Mouse (Mus musculus) liver, embryonic 11.5 days (tissue): ENCODE data around the gene Aknad1. TPM values are rescaled to one million over a fixed set of nuclear protein-coding genes. Genes with fewer than 3 reads are reported as not detected.

Experiments
- ATAC-seq: fragments of 200-750 bp; cut with Nextera tagmentation; replicated peaks from 2 replicates; pipeline ENCODE4 v1.8.0; 2017; ENCODE audit warnings: moderate number of reproducible peaks, mild to moderate bottlenecking, moderate TSS enrichment, moderate library complexity; ENCODE audit not compliant: low FRiP score
- DNase-seq: peaks from one replicate; pipeline ENCODE4 v3.0.0-alpha.2; 2017; ENCODE audit warnings: low spot score
- H3K27ac ChIP-seq: fragments of 300-500 bp; sonication (generic); 2 replicates; pipeline ENCODE4 v1.5.1; 2014; ENCODE audit warnings: mild to moderate bottlenecking, low read depth, low read length, control low read depth
- H3K27me3 ChIP-seq: fragments of 300-500 bp; sonication (generic); replicated peaks from 2 replicates; pipeline ENCODE4 v1.6.1; 2014; ENCODE audit warnings: low read length, mixed read lengths; ENCODE audit not compliant: control insufficient read depth, insufficient read depth
- H3K36me3 ChIP-seq: fragments of 300-500 bp; sonication (generic); 2 replicates; pipeline ENCODE4 v1.6.1; 2014; ENCODE audit warnings: mild to moderate bottlenecking, low read length, moderate library complexity, mixed read lengths; ENCODE audit not compliant: control insufficient read depth, insufficient read depth
- H3K4me1 ChIP-seq: fragments of 300-500 bp; sonication (generic); replicated peaks from 2 replicates; pipeline ENCODE4 v1.6.1; 2014; ENCODE audit warnings: low read length, mixed read lengths; ENCODE audit not compliant: control insufficient read depth, insufficient read depth
- H3K4me2 ChIP-seq: fragments of 300-500 bp; sonication (generic); 2 replicates; pipeline ENCODE4 v1.6.1; 2014; ENCODE audit warnings: mild to moderate bottlenecking, control low read depth, moderate library complexity
- H3K4me3 ChIP-seq: fragments of 300-500 bp; sonication (generic); 2 replicates; pipeline ENCODE4 v1.5.1; 2014; ENCODE audit warnings: low read depth, low read length, control low read depth
- H3K9ac ChIP-seq: fragments of 300-500 bp; sonication (generic); 2 replicates; pipeline ENCODE4 v1.6.1; 2014; ENCODE audit warnings: low read depth, low read length, control low read depth
- H3K9me3 ChIP-seq: fragments of 300-500 bp; sonication (generic); 2 replicates; pipeline ENCODE4 v1.6.1; 2016; ENCODE audit warnings: low read length, inconsistent platforms, mixed read lengths; ENCODE audit not compliant: control insufficient read depth
- whole genome bisulfite sequencing: fragments of 180-500 bp; shearing (Covaris S2); extraction: QIAGEN DNeasy Blood & Tissue Kit; methylation state at CpG from one replicate; pipeline ENCODE4 v1.1.7; 2014; 5-methylcytosine and 5-hydroxymethylcytosine counted together
- polyA plus RNA-seq: library from polyadenylated mRNA; unstranded; fragments of >200 nt; fragmentation: Nextera tagmentation; extraction: Ambion mirVana; gene quantifications from 2 replicates; pipeline ENCODE4 v1.2.1, GENCODE M21; 2014

Aknad1 gene
- polyA plus RNA-seq, 1 experiment from 2014 or later, result 0.44 TPM

GRCm38 (mm10) chr3:108786520-108786919 lies 47.1 kb downstream of the Aknad1 start:
- Histone ChIP-seq H3K27ac (no peak overlapping the region), H3K4me1 (0 out of 2 replicates have a peak, but pooled peaks cover 5% of the 10 kb centered on the region), H3K9me3 (no peaks in the 10 kb centered on the region), H3K4me2 (no peak overlapping the region), H3K36me3 (no peaks in the 10 kb centered on the region), H3K27me3 (no peaks in the 10 kb centered on the region), H3K4me3 (no peak overlapping the region), H3K9ac (no peak overlapping the region)
- no peak for DNase-seq
- ATAC-seq, result no peak; the same call in 1 of the 2 replicates
- WGBS, result 77% methylated on average over 6 of the region's 6 CpGs

- 55% methylated on average over 12 of the region's 12 CpGs for WGBS
- no peak overlapping the region for H3K4me2 ChIP-seq
- H3K27ac ChIP-seq, result no peak overlapping the region
- no peak overlapping the region for H3K9ac ChIP-seq
- ATAC-seq (no peak), DNase-seq (no peak)
- H3K27me3 ChIP-seq, result no peaks in the 10 kb centered on the region
- 0 out of 2 replicates have a peak, but pooled peaks cover 5% of the 10 kb centered on the region for H3K4me1 ChIP-seq
- peaks cover 3% of the 10 kb centered on the region; the same call in 1 of the 2 replicates for H3K36me3 ChIP-seq
- no peak overlapping the region for H3K4me3 ChIP-seq
- H3K9me3 ChIP-seq, result no peaks in the 10 kb centered on the region
Measured at GRCm38 (mm10) chr3:108787754-108788454, 48.4 kb downstream of the Aknad1 start.

GRCm38 (mm10) chr3:108788455-108788794 lies 49.0 kb downstream of the Aknad1 start:
- Histone ChIP-seq H3K4me3 (no peak overlapping the region), H3K27ac (no peak overlapping the region), H3K4me2 (no peak overlapping the region), H3K4me1 (0 out of 2 replicates have a peak, but pooled peaks cover 5% of the 10 kb centered on the region), H3K36me3 (peaks cover 3% of the 10 kb centered on the region; the same call in 1 of the 2 replicates), H3K9me3 (no peaks in the 10 kb centered on the region), H3K9ac (no peak overlapping the region), H3K27me3 (no peaks in the 10 kb centered on the region)
- ATAC-seq, result no peak
- 80% methylated on average over 4 of the region's 4 CpGs for WGBS
- DNase-seq, result no peak

- Histone ChIP-seq H3K36me3 (peaks cover 6% of the 10 kb centered on the region), H3K4me3 (no peak overlapping the region), H3K9ac (no peak overlapping the region), H3K27ac (no peak overlapping the region), H3K27me3 (no peaks in the 10 kb centered on the region), H3K9me3 (no peaks in the 10 kb centered on the region), H3K4me1 (0 out of 2 replicates have a peak, but pooled peaks cover 5% of the 10 kb centered on the region), H3K4me2 (no peak overlapping the region)
- ATAC-seq (no peak), DNase-seq (no peak)
- 80% methylated on average over 5 of the region's 5 CpGs for WGBS
Measured at GRCm38 (mm10) chr3:108789299-108789698, 49.8 kb downstream of the Aknad1 start.

GRCm38 (mm10) chr3:108790499-108790898 lies 51.0 kb downstream of the Aknad1 start:
- Histone ChIP-seq H3K27me3 (no peaks in the 10 kb centered on the region), H3K4me2 (no peak overlapping the region), H3K4me3 (no peak overlapping the region), H3K27ac (no peak overlapping the region), H3K9ac (no peak overlapping the region), H3K9me3 (no peaks in the 10 kb centered on the region), H3K4me1 (0 out of 2 replicates have a peak, but pooled peaks cover 5% of the 10 kb centered on the region), H3K36me3 (peaks cover 8% of the 10 kb centered on the region)
- ATAC-seq, result no peak
- DNase-seq, result no peak
- WGBS, result 85% methylated on average over 3 of the region's 3 CpGs

- H3K4me2 ChIP-seq, result no peak overlapping the region
- H3K9me3 ChIP-seq, result no peaks in the 10 kb centered on the region
- no peak overlapping the region for H3K4me3 ChIP-seq
- 78% methylated on average over 7 of the region's 7 CpGs for WGBS
- DNase-seq (no peak), ATAC-seq (no peak)
- 0 out of 2 replicates have a peak, but pooled peaks cover 5% of the 10 kb centered on the region for H3K4me1 ChIP-seq
- peaks cover 8% of the 10 kb centered on the region for H3K36me3 ChIP-seq
- H3K27me3 ChIP-seq, result no peaks in the 10 kb centered on the region
- H3K9ac ChIP-seq, result no peak overlapping the region
- H3K27ac ChIP-seq, result no peak overlapping the region
Measured at GRCm38 (mm10) chr3:108791054-108791706, 51.7 kb downstream of the Aknad1 start.

GRCm38 (mm10) chr3:108792420-108792819 lies 53.0 kb downstream of the Aknad1 start:
- Histone ChIP-seq H3K4me1 (0 out of 2 replicates have a peak, but pooled peaks cover 5% of the 10 kb centered on the region), H3K36me3 (peaks cover 8% of the 10 kb centered on the region), H3K27ac (no peak overlapping the region), H3K4me3 (no peak overlapping the region), H3K4me2 (no peak overlapping the region), H3K27me3 (no peaks in the 10 kb centered on the region), H3K9ac (no peak overlapping the region), H3K9me3 (no peaks in the 10 kb centered on the region)
- ATAC-seq (no peak), DNase-seq (no peak)

GRCm38 (mm10) chr3:108794780-108795179 lies 55.3 kb downstream of the Aknad1 start:
- Histone ChIP-seq H3K27me3 (no peaks in the 10 kb centered on the region), H3K36me3 (peaks cover 15% of the 10 kb centered on the region), H3K4me2 (no peak overlapping the region), H3K9ac (no peak overlapping the region), H3K4me1 (no peaks in the 10 kb centered on the region), H3K9me3 (no peaks in the 10 kb centered on the region), H3K4me3 (no peak overlapping the region), H3K27ac (no peak overlapping the region)
- no peak for ATAC-seq
- DNase-seq, result no peak
- WGBS, result 91% methylated on average over 9 of the region's 9 CpGs
